Mouse (Mus musculus) limb, embryonic 15.5 days (tissue): Measurements from ENCODE around the gene Unc5c. TPM values are rescaled to one million over a fixed set of nuclear protein-coding genes. Genes with fewer than 3 reads are reported as not detected.

Experiments
- ATAC-seq: fragments of 200-750 bp; cut with Nextera tagmentation; 2 replicates; pipeline ENCODE4 v1.8.0; 2017; ENCODE audit warnings: low read depth, moderate TSS enrichment; ENCODE audit not compliant: insufficient number of reproducible peaks, low FRiP score, low TSS enrichment
- H3K27ac ChIP-seq: fragments of 300-500 bp; sonication (generic); 2 replicates; pipeline ENCODE4 v1.5.1; 2015; ENCODE audit warnings: moderate library complexity, mild to moderate bottlenecking, inconsistent platforms
- H3K27me3 ChIP-seq: fragments of 300-500 bp; sonication (generic); 2 replicates; pipeline ENCODE4 v1.6.1; 2015; ENCODE audit warnings: inconsistent platforms
- H3K36me3 ChIP-seq: fragments of 300-500 bp; sonication (generic); 2 replicates; pipeline ENCODE4 v1.6.1; 2015; ENCODE audit warnings: inconsistent platforms
- H3K4me1 ChIP-seq: fragments of 300-500 bp; sonication (generic); 2 replicates; pipeline ENCODE4 v1.6.1; 2015; ENCODE audit warnings: inconsistent platforms
- H3K4me2 ChIP-seq: fragments of 300-500 bp; sonication (generic); 2 replicates; pipeline ENCODE4 v1.6.1; 2015; ENCODE audit warnings: mild to moderate bottlenecking, inconsistent platforms
- H3K4me3 ChIP-seq: fragments of 300-500 bp; sonication (generic); 2 replicates; pipeline ENCODE4 v1.5.1; 2015; ENCODE audit warnings: mild to moderate bottlenecking, inconsistent platforms
- H3K9ac ChIP-seq: fragments of 300-500 bp; sonication (generic); 2 replicates; pipeline ENCODE4 v1.6.1; 2015; ENCODE audit warnings: inconsistent platforms
- H3K9me3 ChIP-seq: fragments of 300-500 bp; sonication (generic); 2 replicates; pipeline ENCODE4 v1.6.1; 2016; ENCODE audit warnings: inconsistent platforms
- whole genome bisulfite sequencing: fragments of 180-500 bp; shearing (Covaris S2); methylation state at CpG from one replicate; pipeline ENCODE4 v1.1.7; 2015; 5-methylcytosine and 5-hydroxymethylcytosine counted together
- polyA plus RNA-seq: library from polyadenylated mRNA; unstranded; fragments of >200 nt; fragmentation: Nextera tagmentation; extraction: Ambion mirVana; gene quantifications from 2 replicates; pipeline ENCODE4 v1.2.1, GENCODE M21; 2015

Unc5c gene
- polyA plus RNA-seq, 1 experiment from 2014 or later, result 7.0 TPM

- H3K9ac ChIP-seq, result no peak overlapping the region
- H3K36me3 ChIP-seq, result no peaks in the 10 kb centered on the region
- 0 out of 2 replicates have a peak, but pooled peaks cover 5% of the 10 kb centered on the region for H3K4me1 ChIP-seq
- no peaks in the 10 kb centered on the region for H3K9me3 ChIP-seq
- WGBS, result 35% methylated on average over 15 of the region's 15 CpGs
- H3K4me3 ChIP-seq, result no peak overlapping the region
- H3K27me3 ChIP-seq, result no peaks in the 10 kb centered on the region
- H3K4me2 ChIP-seq, result no peak overlapping the region
- ATAC-seq, result no peak
- no peak overlapping the region for H3K27ac ChIP-seq
Measured at GRCm38 (mm10) chr3:141660065-141661062, 195.3 kb downstream of the Unc5c start.

- Histone ChIP-seq H3K4me3 (no peak overlapping the region), H3K4me1 (no peaks in the 10 kb centered on the region), H3K36me3 (no peaks in the 10 kb centered on the region), H3K4me2 (no peak overlapping the region), H3K9ac (no peak overlapping the region), H3K27me3 (no peaks in the 10 kb centered on the region), H3K9me3 (no peaks in the 10 kb centered on the region), H3K27ac (no peak overlapping the region)
- no peak for ATAC-seq
- WGBS, result 69% methylated on average over 2 of the region's 2 CpGs
Measured at GRCm38 (mm10) chr3:141689113-141689512, 224.1 kb downstream of the Unc5c start.

- H3K4me3 ChIP-seq, result no peak overlapping the region
- no peak overlapping the region for H3K9ac ChIP-seq
- no peaks in the 10 kb centered on the region for H3K9me3 ChIP-seq
- no peak overlapping the region for H3K27ac ChIP-seq
- ATAC-seq, result no peak
- no peak overlapping the region for H3K4me2 ChIP-seq
- H3K27me3 ChIP-seq, result no peaks in the 10 kb centered on the region
- no peaks in the 10 kb centered on the region for H3K4me1 ChIP-seq
- WGBS, result 80% methylated on average over 1 of the region's 1 CpGs
- no peaks in the 10 kb centered on the region for H3K36me3 ChIP-seq
Measured at GRCm38 (mm10) chr3:141690676-141691075, 225.7 kb downstream of the Unc5c start.

GRCm38 (mm10) chr3:141691418-141691817 lies 226.4 kb downstream of the Unc5c start:
- no peak overlapping the region for H3K27ac ChIP-seq
- no peak for ATAC-seq
- H3K4me2 ChIP-seq, result no peak overlapping the region
- H3K9me3 ChIP-seq, result no peaks in the 10 kb centered on the region
- H3K27me3 ChIP-seq, result no peaks in the 10 kb centered on the region
- H3K4me1 ChIP-seq, result no peaks in the 10 kb centered on the region
- no peak overlapping the region for H3K4me3 ChIP-seq
- no peak overlapping the region for H3K9ac ChIP-seq
- H3K36me3 ChIP-seq, result no peaks in the 10 kb centered on the region
- WGBS, result 74% methylated on average over 3 of the region's 3 CpGs

- H3K9ac ChIP-seq, result no peak overlapping the region
Measured at GRCm38 (mm10) chr3:141691846-141692245, 226.8 kb downstream of the Unc5c start.

GRCm38 (mm10) chr3:141699177-141699576 lies 234.2 kb downstream of the Unc5c start:
- Histone ChIP-seq H3K27me3 (no peaks in the 10 kb centered on the region), H3K27ac (no peak overlapping the region), H3K4me2 (no peak overlapping the region), H3K36me3 (no peaks in the 10 kb centered on the region), H3K4me1 (no peaks in the 10 kb centered on the region), H3K9me3 (no peaks in the 10 kb centered on the region), H3K9ac (no peak overlapping the region), H3K4me3 (no peak overlapping the region)
- ATAC-seq, result no peak

More at GRCm38 (mm10) chr3:141691846-141692245, 226.8 kb downstream of the Unc5c start:
- H3K36me3 ChIP-seq, result no peaks in the 10 kb centered on the region
- no peak for ATAC-seq
- no peak overlapping the region for H3K27ac ChIP-seq
- no peaks in the 10 kb centered on the region for H3K4me1 ChIP-seq
- no peaks in the 10 kb centered on the region for H3K9me3 ChIP-seq
- no peaks in the 10 kb centered on the region for H3K27me3 ChIP-seq
- no peak overlapping the region for H3K4me3 ChIP-seq
- WGBS, result 77% methylated on average over 3 of the region's 3 CpGs
- no peak overlapping the region for H3K4me2 ChIP-seq

- no peak overlapping the region for H3K4me3 ChIP-seq
- no peak overlapping the region for H3K27ac ChIP-seq
- no peaks in the 10 kb centered on the region for H3K9me3 ChIP-seq
- no peaks in the 10 kb centered on the region for H3K27me3 ChIP-seq
- no peaks in the 10 kb centered on the region for H3K4me1 ChIP-seq
- ATAC-seq, result no peak
- H3K9ac ChIP-seq, result no peak overlapping the region
- 77% methylated on average over 3 of the region's 3 CpGs for WGBS
- H3K4me2 ChIP-seq, result no peak overlapping the region
- no peaks in the 10 kb centered on the region for H3K36me3 ChIP-seq
Measured at GRCm38 (mm10) chr3:141701381-141701909, 236.4 kb downstream of the Unc5c start.

- Histone ChIP-seq H3K27me3 (no peaks in the 10 kb centered on the region), H3K4me2 (no peak overlapping the region), H3K4me1 (0 out of 2 replicates have a peak, but pooled peaks cover 2% of the 10 kb centered on the region), H3K36me3 (no peaks in the 10 kb centered on the region), H3K4me3 (no peak overlapping the region), H3K9ac (no peak overlapping the region), H3K9me3 (no peaks in the 10 kb centered on the region), H3K27ac (no peak overlapping the region)
- peak; percentile 81 for ATAC-seq
- WGBS, result 27% methylated on average over 4 of the region's 4 CpGs
Measured at GRCm38 (mm10) chr3:141711601-141712000, 246.6 kb downstream of the Unc5c start.

- no peak for ATAC-seq
- H3K36me3 ChIP-seq, result no peaks in the 10 kb centered on the region
- 69% methylated on average over 4 of the region's 4 CpGs for WGBS
- H3K27ac ChIP-seq, result no peak overlapping the region
- no peaks in the 10 kb centered on the region for H3K27me3 ChIP-seq
- no peak overlapping the region for H3K4me2 ChIP-seq
- no peaks in the 10 kb centered on the region for H3K9me3 ChIP-seq
- H3K4me1 ChIP-seq, result 0 out of 2 replicates have a peak, but pooled peaks cover 2% of the 10 kb centered on the region
- no peak overlapping the region for H3K4me3 ChIP-seq
- no peak overlapping the region for H3K9ac ChIP-seq
Measured at GRCm38 (mm10) chr3:141716371-141716770, 251.4 kb downstream of the Unc5c start.

GRCm38 (mm10) chr3:141719050-141719449 lies 254.0 kb downstream of the Unc5c start:
- no peak for ATAC-seq
- H3K36me3 ChIP-seq, result no peaks in the 10 kb centered on the region
- WGBS, result 83% methylated on average over 5 of the region's 5 CpGs

GRCm38 (mm10) chr3:141724499-141724898 lies 259.5 kb downstream of the Unc5c start:
- Histone ChIP-seq H3K4me1 (no peaks in the 10 kb centered on the region), H3K27ac (no peak overlapping the region), H3K36me3 (no peaks in the 10 kb centered on the region), H3K4me2 (no peak overlapping the region), H3K9ac (no peak overlapping the region), H3K4me3 (no peak overlapping the region), H3K27me3 (no peaks in the 10 kb centered on the region), H3K9me3 (no peaks in the 10 kb centered on the region)
- ATAC-seq, result no peak
- 77% methylated on average over 2 of the region's 2 CpGs for WGBS

More at GRCm38 (mm10) chr3:141719050-141719449, 254.0 kb downstream of the Unc5c start:
- no peaks in the 10 kb centered on the region for H3K9me3 ChIP-seq
- H3K4me1 ChIP-seq, result no peaks in the 10 kb centered on the region
- H3K4me2 ChIP-seq, result no peak overlapping the region
- H3K4me3 ChIP-seq, result no peak overlapping the region
- H3K9ac ChIP-seq, result no peak overlapping the region
- no peak overlapping the region for H3K27ac ChIP-seq
- no peaks in the 10 kb centered on the region for H3K27me3 ChIP-seq

- Histone ChIP-seq H3K4me1 (no peaks in the 10 kb centered on the region), H3K9ac (no peak overlapping the region), H3K4me2 (no peak overlapping the region), H3K36me3 (no peaks in the 10 kb centered on the region), H3K4me3 (no peak overlapping the region), H3K9me3 (no peaks in the 10 kb centered on the region), H3K27ac (no peak overlapping the region), H3K27me3 (no peaks in the 10 kb centered on the region)
- 75% methylated on average over 1 of the region's 1 CpGs for WGBS
- no peak for ATAC-seq
Measured at GRCm38 (mm10) chr3:141725432-141725831, 260.4 kb downstream of the Unc5c start.
